Mouse (Mus musculus): ENCODE data around the gene Pitpnm2.

DNA sequence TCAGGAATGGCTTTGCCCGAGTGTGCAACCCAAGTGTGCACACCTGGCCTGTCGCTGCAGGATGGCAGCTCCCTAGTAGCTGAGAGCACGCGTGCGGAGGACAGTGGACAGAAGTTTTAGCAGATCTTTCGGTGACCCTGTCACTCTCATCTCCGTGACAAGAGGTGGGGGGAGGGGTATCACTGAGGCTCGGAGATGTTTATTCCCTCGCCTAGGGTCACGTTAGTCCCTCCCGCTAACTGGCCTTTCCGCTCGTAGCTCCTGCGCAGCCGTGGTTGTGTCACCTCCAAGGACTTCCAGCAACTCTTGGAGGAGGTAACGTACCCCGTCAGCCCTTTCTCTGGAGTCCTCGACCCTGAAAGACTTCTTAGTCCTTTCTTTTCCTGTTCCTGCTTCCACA, 137.0 kb downstream of the Pitpnm2 start:
- TF ChIP-seq POLR2A (IDR thresholded peaks at IDR 0.05; ENCODE audit: borderline replicate concordance, low read depth, low read length) (no peak), CTCF (IDR thresholded peaks at IDR 0.05; ENCODE audit: low read depth, low read length) (no peak)
